Mouse (Mus musculus) ES-Bruce4 (cell line): Measurements from ENCODE around the gene Mnat1.

Experiments
- CTCF ChIP-seq: IDR thresholded peaks from one replicate; pipeline ENCODE4 v1.8.1; 2011; ENCODE audit warnings: low read depth, low read length
- EP300 ChIP-seq: IDR thresholded peaks from 2 replicates; pipeline ENCODE4 v1.6.1; 2011; ENCODE audit warnings: low read depth, low read length; ENCODE audit not compliant: insufficient read depth
- POLR2A ChIP-seq: IDR thresholded peaks from one replicate; pipeline ENCODE4 v1.8.1; 2011; ENCODE audit warnings: low read length; ENCODE audit not compliant: insufficient read depth

DNA sequence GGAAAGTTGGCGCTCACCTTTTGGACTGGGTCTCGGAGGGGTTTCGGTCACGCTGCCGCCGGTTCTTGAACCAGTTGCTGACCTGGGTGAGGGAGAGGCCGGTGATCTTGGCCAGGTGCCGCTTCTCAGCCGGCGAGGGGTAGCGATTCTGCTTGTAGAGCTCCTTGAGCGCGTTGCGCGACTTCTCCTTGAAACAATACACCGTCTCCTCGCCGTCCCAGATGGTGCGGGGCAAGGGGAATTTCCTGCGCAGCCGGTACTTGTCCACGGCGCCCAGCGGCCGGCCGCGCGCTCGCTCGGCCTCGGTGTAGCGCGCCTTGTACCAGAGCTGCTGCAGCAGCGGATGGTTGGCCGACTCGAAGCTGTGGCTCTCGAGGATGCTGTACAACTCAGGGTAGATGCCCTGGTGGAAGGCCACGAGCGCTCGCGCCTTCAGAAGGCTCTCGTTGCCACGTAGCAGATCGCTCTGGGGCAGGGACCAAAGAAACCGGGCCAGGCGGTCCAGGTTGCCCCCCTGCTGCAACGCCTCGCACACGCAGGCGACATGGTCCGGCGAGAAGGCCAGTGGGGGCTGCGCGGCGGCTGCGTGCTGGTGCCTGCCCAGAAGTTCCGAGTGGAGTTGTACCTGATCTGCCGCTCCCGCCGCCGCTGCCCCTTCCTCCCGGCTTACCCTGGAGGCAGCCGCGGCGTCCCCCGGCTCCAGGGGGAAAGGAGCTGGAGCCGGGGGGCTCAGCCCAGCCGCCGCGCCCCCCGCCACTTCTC, 11.0 kb upstream of the Mnat1 start:
- no peak for TF ChIP-seq EP300
- TF ChIP-seq CTCF: no peak
- no peak for TF ChIP-seq POLR2A
